Mouse (Mus musculus) CH12.LX (cell line): Measurements from ENCODE around the gene Pigk. TPM values are rescaled to one million over a fixed set of nuclear protein-coding genes. Genes with fewer than 3 reads are reported as not detected.

Experiments
- DNase-seq: peaks from one replicate; pipeline ENCODE4 v3.0.0-alpha.2; 2013; ENCODE audit errors: extremely low read depth
- H3K27ac ChIP-seq: 2 replicates; pipeline ENCODE4 v1.5.1; 2012; ENCODE audit warnings: low read depth, mild to moderate bottlenecking, control low read depth, moderate library complexity; ENCODE audit not compliant: insufficient read depth
- H3K27me3 ChIP-seq: replicated peaks from 2 replicates; pipeline ENCODE3; 2012; ENCODE audit warnings: inconsistent platforms
- H3K36me3 ChIP-seq, 2 experiments: replicated peaks in 1 of 2; 2 replicates each; pipeline versions ENCODE3 to v1.6.1; 2012; ENCODE audit warnings: inconsistent platforms in 1 of 2, low read length in 1 of 2, mild to moderate bottlenecking in 1 of 2, mixed read lengths in 1 of 2, moderate library complexity in 1 of 2; ENCODE audit not compliant: control insufficient read depth in 1 of 2, insufficient read depth in 1 of 2
- H3K4me1 ChIP-seq, 2 experiments: 2 replicates each; pipeline ENCODE4 v1.6.1; 2012; ENCODE audit warnings: inconsistent platforms in 1 of 2, moderate library complexity in 1 of 2; ENCODE audit not compliant: insufficient read depth in 2 of 2, control insufficient read depth in 1 of 2
- H3K4me2 ChIP-seq: 2 replicates; pipeline ENCODE4 v1.6.1; 2012; ENCODE audit warnings: low read depth, mild to moderate bottlenecking, control low read depth; ENCODE audit not compliant: poor library complexity, insufficient read depth, severe bottlenecking
- H3K4me3 ChIP-seq, 3 experiments: fragments of 150-350 bp in 1 of 3; sonication (generic) in 1 of 3; replicated peaks in 1 of 3; 2 replicates each; pipeline versions ENCODE3 to v1.5.1; 2011 to 2012; ENCODE audit warnings: low read depth in 2 of 3, low read length in 2 of 3, mild to moderate bottlenecking in 2 of 3, moderate library complexity in 2 of 3, control low read depth in 1 of 3, improper control_type of control experiment in 1 of 3, inconsistent platforms in 1 of 3, mixed read lengths in 1 of 3; ENCODE audit not compliant: poor library complexity in 1 of 3
- H3K79me2 ChIP-seq: replicated peaks from 2 replicates; pipeline ENCODE4 v1.6.1; 2012; ENCODE audit warnings: mild to moderate bottlenecking, moderate library complexity; ENCODE audit not compliant: control insufficient read depth, poor library complexity, insufficient read depth, severe bottlenecking; ENCODE audit errors: extremely low read depth
- H3K9ac ChIP-seq: 2 replicates; pipeline ENCODE4 v1.6.1; 2012; ENCODE audit warnings: low read depth, mild to moderate bottlenecking, control low read depth, moderate library complexity; ENCODE audit not compliant: insufficient read depth
- H3K9me3 ChIP-seq: replicated peaks from 2 replicates; pipeline ENCODE3; 2012; ENCODE audit warnings: low read length, inconsistent platforms, mixed read lengths
- BHLHE40 ChIP-seq: IDR thresholded peaks from 2 replicates; pipeline ENCODE4 v1.6.1; 2011; ENCODE audit warnings: mild to moderate bottlenecking, low read depth, low read length, improper control_type of control experiment
- CHD1 ChIP-seq: IDR thresholded peaks from 2 replicates; pipeline ENCODE4 v1.6.1; 2012; ENCODE audit warnings: low read depth, low read length, improper control_type of control experiment, inconsistent platforms
- CHD2 ChIP-seq: IDR thresholded peaks from 2 replicates; pipeline ENCODE4 v1.6.1; 2011; ENCODE audit warnings: low read length, improper control_type of control experiment
- E2F4 ChIP-seq: IDR thresholded peaks from 2 replicates; pipeline ENCODE4 v1.6.1; 2011; ENCODE audit warnings: low read depth, low read length, improper control_type of control experiment; ENCODE audit not compliant: insufficient replicate concordance
- ELF1 ChIP-seq: IDR thresholded peaks from 2 replicates; pipeline ENCODE4 v1.6.1; 2014; ENCODE audit warnings: low read depth, mild to moderate bottlenecking, inconsistent platforms, low read length, improper control_type of control experiment
- IRF4 ChIP-seq: IDR thresholded peaks from 2 replicates; pipeline ENCODE4 v1.6.1; 2014; ENCODE audit warnings: low read depth, mild to moderate bottlenecking, inconsistent platforms, low read length, improper control_type of control experiment
- JUND ChIP-seq: conservative IDR thresholded peaks from 2 replicates; pipeline ENCODE4 v1.6.1; 2011; ENCODE audit warnings: low read depth, low read length, improper control_type of control experiment
- KAT2A ChIP-seq: IDR thresholded peaks from 2 replicates; pipeline ENCODE4 v1.6.1; 2012; ENCODE audit warnings: low read length, improper control_type of control experiment, inconsistent platforms; ENCODE audit not compliant: insufficient replicate concordance
- MYC ChIP-seq: IDR thresholded peaks from 2 replicates; pipeline ENCODE4 v1.6.1; 2011; ENCODE audit warnings: low read depth, mild to moderate bottlenecking, improper control_type of control experiment, low read length
- NRF1 ChIP-seq: IDR thresholded peaks from 2 replicates; pipeline ENCODE4 v1.6.1; 2014; ENCODE audit warnings: low read depth, mild to moderate bottlenecking, inconsistent platforms, low read length, improper control_type of control experiment, moderate library complexity
- POLR2AphosphoS2 ChIP-seq: IDR thresholded peaks from 2 replicates; pipeline ENCODE4 v1.6.1; 2011; ENCODE audit warnings: low read depth, low read length, improper control_type of control experiment
- RAD21 ChIP-seq: IDR thresholded peaks from 2 replicates; pipeline ENCODE4 v1.6.1; 2011; ENCODE audit warnings: low read depth, mild to moderate bottlenecking, low read length, improper control_type of control experiment, moderate library complexity
- UBTF ChIP-seq: IDR thresholded peaks from 2 replicates; pipeline ENCODE4 v1.6.1; 2012; ENCODE audit warnings: low read depth, mild to moderate bottlenecking, inconsistent platforms, low read length, improper control_type of control experiment, moderate library complexity
- USF1 ChIP-seq: IDR thresholded peaks from 2 replicates; pipeline ENCODE4 v1.6.1; 2014; ENCODE audit warnings: low read depth, mild to moderate bottlenecking, inconsistent platforms, low read length, improper control_type of control experiment
- USF2 ChIP-seq: conservative IDR thresholded peaks from 2 replicates; pipeline ENCODE4 v1.6.1; 2011; ENCODE audit warnings: low read depth, low read length, improper control_type of control experiment
- ZNF384 ChIP-seq: IDR thresholded peaks from 2 replicates; pipeline ENCODE4 v1.6.1; 2012; ENCODE audit warnings: low read depth, low read length, improper control_type of control experiment, inconsistent platforms
- dilution Hi-C: fragments of 300-500 bp; cut with MboI; formaldehyde crosslinking; loops from 2 replicates; pipeline ENCODE4 v1.14.3; 2020; ENCODE audit warnings: low sequenced_read_pairs; ENCODE audit not compliant: extremely low pct_unique_long_range_greater_than_20kb, extremely low pct_ligation_motif_present
- in situ Hi-C: fragments of 300-500 bp; cut with MboI; formaldehyde crosslinking; loops from 3 replicates; pipeline ENCODE4 v1.14.3; 2019; ENCODE audit warnings: low sequenced_read_pairs, low pct_ligation_motif_present, low pct_unique_long_range_greater_than_20kb, mixed read lengths
- polyA plus RNA-seq: library from polyadenylated mRNA; unstranded; fragments of >175 nt; gene quantifications from 2 replicates; pipeline ENCODE4 v1.2.1, GENCODE M21; 2012; ENCODE audit warnings: low read depth; ENCODE audit not compliant: insufficient read length
- total RNA-seq, 2 experiments: library from RNA; depleted of rRNA; stranded (reverse); fragments of 300-350 nt in 1 of 2; fragments of >200 nt in 1 of 2; gene quantifications; 2 replicates each; pipeline ENCODE4 v1.2.3; 2012 to 2014

The Pigk gene
- total and polyA plus RNA-seq, 3 experiments = 56.4 to 79.3 (median 67.5) TPM

GRCm38 (mm10) chr3:152793006-152793405 is 79.1 kb downstream of the Pigk start:
- no peaks in the 10 kb centered on the region for H3K79me2 ChIP-seq
- TF ChIP-seq ZNF384 (no peak), CHD1 (no peak), BHLHE40 (no peak), CHD2 (no peak), MYC (no peak), UBTF (no peak), E2F4 (no peak), JUND (no peak), ELF1 (no peak), IRF4 (no peak), POLR2AphosphoS2 (no peak)
- in situ Hi-C loops (loop anchor here (25.0 kb wide), 1 partner anchor 719 kb away; no protein-coding TSS in a partner anchor), dilution Hi-C loops (no loop called here)
- peaks cover 12 to 41% of the 10 kb centered on the region in 2 experiments for H3K36me3 ChIP-seq
- no peaks in the 10 kb centered on the region for H3K4me1 ChIP-seq
- H3K4me3 ChIP-seq = no peak overlapping the region
- no peak overlapping the region for H3K27ac ChIP-seq
- no peak overlapping the region for H3K4me2 ChIP-seq
- no peak for DNase-seq
- H3K9me3 ChIP-seq = no peaks in the 10 kb centered on the region
- no peaks in the 10 kb centered on the region for H3K27me3 ChIP-seq
- no peak overlapping the region for H3K9ac ChIP-seq

- no peak overlapping the region for H3K4me3 ChIP-seq
- no peaks in the 10 kb centered on the region for H3K4me1 ChIP-seq
- TF ChIP-seq E2F4 (no peak), RAD21 (no peak), USF2 (no peak), MYC (no peak), NRF1 (no peak), KAT2A (no peak), USF1 (no peak)
- no peak overlapping the region for H3K4me2 ChIP-seq
- no peak overlapping the region for H3K27ac ChIP-seq
- in situ Hi-C loops = loop anchor here (25.0 kb wide), 1 partner anchor 716 kb away; no protein-coding TSS in a partner anchor
- no peak overlapping the region for H3K9ac ChIP-seq
- no peak for DNase-seq
- peaks cover 2% of the 10 kb centered on the region for H3K9me3 ChIP-seq
- H3K79me2 ChIP-seq = no peaks in the 10 kb centered on the region
- peaks cover 0 to 15% of the 10 kb centered on the region in 2 experiments for H3K36me3 ChIP-seq
- dilution Hi-C loops = no loop called here
- H3K27me3 ChIP-seq = no peaks in the 10 kb centered on the region
Measured at GRCm38 (mm10) chr3:152796216-152796615, 82.3 kb downstream of the Pigk start.
